Mouse (Mus musculus): ENCODE data around the gene Ucp3. TPM values are rescaled to one million over a fixed set of nuclear protein-coding genes. Genes with fewer than 3 reads are reported as not detected.
"Not testable (repeated sequence)": the region's sequence is repeated elsewhere in the genome, so short reads cannot be mapped to it uniquely, and the experiment has no call there.

The Ucp3 gene
- polyA plus RNA-seq, 1 experiment from 2014 or later: 1.4 TPM

DNA sequence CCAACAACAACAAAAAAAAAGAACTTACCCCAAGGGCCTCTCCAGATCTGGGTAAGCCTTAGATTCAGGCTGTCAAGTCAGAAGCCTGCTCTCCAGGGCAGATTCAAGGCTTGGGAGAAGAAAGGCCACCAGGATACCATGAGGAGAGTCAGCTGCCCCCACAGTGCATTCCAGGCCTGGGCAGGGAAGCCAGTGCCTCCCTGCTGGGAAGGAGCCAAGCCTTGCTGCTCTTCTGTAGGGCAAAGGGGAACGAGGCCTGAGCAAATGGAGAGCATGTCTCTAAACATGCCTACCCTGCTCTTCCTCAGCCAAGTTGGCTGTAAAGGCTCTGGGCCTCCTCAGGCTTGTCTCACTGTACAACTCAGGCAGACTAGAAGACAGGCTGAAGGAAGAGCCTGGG, 1.9 kb downstream of the Ucp3 start:
- Histone ChIP-seq H3K36me3 (ENCODE audit: control insufficient read depth, insufficient read depth, low read length) (no peaks in the 10 kb centered on the region), H3K4me3 (ENCODE audit: low read depth, low read length) (no peak overlapping the region), H3K27me3 (ENCODE audit: control insufficient read depth, insufficient read depth, low read length) (no peaks in the 10 kb centered on the region), H3K9ac (ENCODE audit: low read length) (no peak overlapping the region), H3K4me1 (replicated peaks; ENCODE audit: control insufficient read depth, insufficient read depth) (peaks cover 4% of the 10 kb centered on the region; the same call in 1 of the 2 replicates), H3K27ac (replicated peaks) (peak overlapping the region; percentile 72), H3K4me2 (replicated peaks; ENCODE audit: low read depth) (no peak overlapping the region), H3K9me3 (ENCODE audit: control insufficient read depth, low read length) (no peaks in the 10 kb centered on the region)
- WGBS: 16% methylated on average over 1 of the region's 1 CpGs
- DNase-seq (ENCODE audit: low spot score) (peak; percentile 84), ATAC-seq (ENCODE audit: low FRiP score, low TSS enrichment) (peak; percentile 83)
- TF ChIP-seq EP300 (optimal IDR thresholded peaks at IDR 0.05): no peak
- TF ChIP-seq CTCF (IDR thresholded peaks at IDR 0.05; ENCODE audit: low read depth): no peak

DNA sequence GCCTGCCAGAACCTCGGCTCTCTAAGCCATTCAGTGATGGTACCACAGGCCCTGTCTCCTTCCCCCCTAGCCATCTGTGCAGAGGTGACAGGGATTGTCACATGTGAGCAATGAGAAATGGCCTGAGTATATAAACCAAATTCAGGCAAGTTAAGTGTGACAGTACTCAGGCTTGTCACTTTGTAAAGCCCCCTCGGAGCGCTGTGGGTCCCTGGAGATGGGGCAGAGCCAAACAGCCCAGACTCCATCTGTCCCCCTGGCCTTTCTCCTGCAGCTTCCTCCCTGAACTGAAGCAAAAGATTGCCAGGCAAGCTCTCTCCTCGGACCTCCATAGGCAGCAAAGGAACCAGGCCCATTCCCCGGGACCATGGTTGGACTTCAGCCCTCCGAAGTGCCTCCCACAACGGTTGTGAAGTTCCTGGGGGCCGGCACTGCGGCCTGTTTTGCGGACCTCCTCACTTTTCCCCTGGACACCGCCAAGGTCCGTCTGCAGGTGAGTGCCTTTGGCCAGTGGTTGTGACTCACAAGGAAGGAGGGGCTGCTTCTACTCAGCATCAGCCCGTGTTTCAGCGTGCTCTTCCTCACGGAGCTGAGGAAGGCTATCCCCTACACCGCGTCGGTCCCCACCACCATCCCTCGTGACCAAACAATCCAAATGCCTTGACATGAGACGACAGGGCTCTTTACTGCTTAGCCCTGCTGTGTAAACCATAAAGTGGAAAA, 6.5 kb downstream of the Ucp3 start:
- Histone ChIP-seq H3K4me2 (replicated peaks; ENCODE audit: low read depth) (no peak overlapping the region), H3K9ac (ENCODE audit: low read length) (no peak overlapping the region), H3K27me3 (ENCODE audit: control insufficient read depth, insufficient read depth, low read length) (no peaks in the 10 kb centered on the region), H3K27ac (replicated peaks) (no peak overlapping the region), H3K9me3 (ENCODE audit: control insufficient read depth, low read length) (no peaks in the 10 kb centered on the region), H3K4me1 (replicated peaks; ENCODE audit: control insufficient read depth, insufficient read depth) (peaks cover 4% of the 10 kb centered on the region; the same call in 1 of the 2 replicates), H3K36me3 (ENCODE audit: control insufficient read depth, insufficient read depth, low read length) (no peaks in the 10 kb centered on the region), H3K4me3 (ENCODE audit: low read depth, low read length) (no peak overlapping the region)
- TF ChIP-seq CTCF (IDR thresholded peaks at IDR 0.05; ENCODE audit: low read depth) (no peak), EP300 (optimal IDR thresholded peaks at IDR 0.05) (no peak)
- DNase-seq (ENCODE audit: low spot score) (no peak), ATAC-seq (ENCODE audit: low FRiP score, low TSS enrichment) (peak; percentile 31; the same call in 1 of the 2 replicates)
- WGBS: 60% methylated on average over 20 of the region's 20 CpGs

DNA sequence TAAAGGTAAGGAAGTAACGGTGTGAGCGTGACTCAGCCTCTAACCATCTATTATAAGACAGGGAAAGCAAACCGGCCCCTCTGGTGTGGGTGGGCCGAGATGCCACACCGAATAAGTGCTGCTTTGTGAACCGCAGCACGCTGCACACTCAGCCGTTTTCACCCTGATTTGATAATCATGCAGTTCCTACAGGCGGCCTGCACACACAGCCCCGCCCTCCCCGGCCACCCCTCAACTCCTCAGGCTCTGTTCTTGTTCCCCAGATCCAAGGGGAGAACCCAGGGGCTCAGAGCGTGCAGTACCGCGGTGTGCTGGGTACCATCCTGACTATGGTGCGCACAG, 7.0 kb downstream of the Ucp3 start:
- WGBS: 54% methylated on average over 15 of the region's 15 CpGs
- ATAC-seq (ENCODE audit: low FRiP score, low TSS enrichment): peak; percentile 62

DNA sequence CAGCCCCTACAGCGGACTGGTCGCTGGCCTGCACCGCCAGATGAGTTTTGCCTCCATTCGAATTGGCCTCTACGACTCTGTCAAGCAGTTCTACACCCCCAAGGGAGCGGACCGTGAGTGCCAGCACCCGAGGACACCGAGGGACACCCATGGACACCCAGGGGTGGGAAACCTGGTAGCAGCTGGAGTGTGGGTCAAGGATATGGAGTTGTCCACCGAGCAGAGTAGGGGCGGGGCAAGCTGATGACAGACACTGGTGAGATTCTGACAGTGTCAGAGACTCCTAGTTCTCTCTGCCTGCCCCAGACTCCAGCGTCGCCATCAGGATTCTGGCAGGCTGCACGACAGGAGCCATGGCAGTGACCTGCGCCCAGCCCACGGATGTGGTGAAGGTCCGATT, 7.4 kb downstream of the Ucp3 start:
- Histone ChIP-seq H3K9ac (ENCODE audit: low read length) (no peak overlapping the region), H3K4me3 (ENCODE audit: low read depth, low read length) (no peak overlapping the region), H3K27me3 (ENCODE audit: control insufficient read depth, insufficient read depth, low read length) (no peaks in the 10 kb centered on the region), H3K9me3 (ENCODE audit: control insufficient read depth, low read length) (no peaks in the 10 kb centered on the region), H3K4me1 (replicated peaks; ENCODE audit: control insufficient read depth, insufficient read depth) (peaks cover under 1% of the 10 kb centered on the region; the same call in 1 of the 2 replicates), H3K27ac (replicated peaks) (no peak overlapping the region), H3K4me2 (replicated peaks; ENCODE audit: low read depth) (no peak overlapping the region), H3K36me3 (ENCODE audit: control insufficient read depth, insufficient read depth, low read length) (no peaks in the 10 kb centered on the region)
- no peak for ATAC-seq (ENCODE audit: low FRiP score, low TSS enrichment)
- TF ChIP-seq EP300 (optimal IDR thresholded peaks at IDR 0.05) (no peak), CTCF (IDR thresholded peaks at IDR 0.05; ENCODE audit: low read depth) (no peak)
- WGBS: 82% methylated on average over 17 of the region's 17 CpGs
- no peak for DNase-seq (ENCODE audit: low spot score)

More for the DNA sequence above, 7.0 kb downstream of the Ucp3 start:
- H3K27ac ChIP-seq (replicated peaks): no peak overlapping the region
- no peaks in the 10 kb centered on the region for H3K36me3 ChIP-seq (ENCODE audit: control insufficient read depth, insufficient read depth, low read length)
- peak; percentile 47 for DNase-seq (ENCODE audit: low spot score)
- H3K4me1 ChIP-seq (replicated peaks; ENCODE audit: control insufficient read depth, insufficient read depth): peaks cover 4% of the 10 kb centered on the region; the same call in 1 of the 2 replicates
- no peak overlapping the region for H3K9ac ChIP-seq (ENCODE audit: low read length)
- no peak for TF ChIP-seq EP300 (optimal IDR thresholded peaks at IDR 0.05)
- no peak for TF ChIP-seq CTCF (IDR thresholded peaks at IDR 0.05; ENCODE audit: low read depth)
- no peak overlapping the region for H3K4me3 ChIP-seq (ENCODE audit: low read depth, low read length)
- H3K27me3 ChIP-seq (ENCODE audit: control insufficient read depth, insufficient read depth, low read length): no peaks in the 10 kb centered on the region
- H3K9me3 ChIP-seq (ENCODE audit: control insufficient read depth, low read length): no peaks in the 10 kb centered on the region
- H3K4me2 ChIP-seq (replicated peaks; ENCODE audit: low read depth): no peak overlapping the region

DNA sequence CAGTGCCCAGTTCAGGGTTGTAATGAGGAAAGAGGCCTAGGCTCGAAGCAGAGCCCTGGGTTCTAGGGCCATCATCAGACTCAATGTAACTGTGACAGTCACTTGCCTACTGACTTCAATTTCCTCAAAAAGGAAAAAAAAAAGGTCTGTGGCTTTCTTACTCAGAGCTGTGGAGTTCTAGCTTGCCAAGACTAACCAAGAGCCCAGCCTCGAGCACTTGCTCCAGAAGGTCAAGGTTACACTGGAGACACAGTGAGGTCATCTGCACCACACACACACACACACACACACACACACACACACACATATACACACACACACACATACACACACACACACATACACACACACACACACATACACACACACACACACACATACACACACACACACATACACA, 9.3 kb downstream of the Ucp3 start:
- H3K27ac ChIP-seq (replicated peaks); H3K36me3 ChIP-seq (ENCODE audit: control insufficient read depth, insufficient read depth, low read length); H3K4me1 ChIP-seq (replicated peaks; ENCODE audit: control insufficient read depth, insufficient read depth); H3K4me2 ChIP-seq (replicated peaks; ENCODE audit: low read depth); ATAC-seq (ENCODE audit: low FRiP score, low TSS enrichment); H3K4me3 ChIP-seq (ENCODE audit: low read depth, low read length); DNase-seq (ENCODE audit: low spot score); H3K9me3 ChIP-seq (ENCODE audit: control insufficient read depth, low read length); H3K9ac ChIP-seq (ENCODE audit: low read length); H3K27me3 ChIP-seq (ENCODE audit: control insufficient read depth, insufficient read depth, low read length): not testable (repeated sequence)
- 74% methylated on average over 2 of the region's 2 CpGs for WGBS

DNA sequence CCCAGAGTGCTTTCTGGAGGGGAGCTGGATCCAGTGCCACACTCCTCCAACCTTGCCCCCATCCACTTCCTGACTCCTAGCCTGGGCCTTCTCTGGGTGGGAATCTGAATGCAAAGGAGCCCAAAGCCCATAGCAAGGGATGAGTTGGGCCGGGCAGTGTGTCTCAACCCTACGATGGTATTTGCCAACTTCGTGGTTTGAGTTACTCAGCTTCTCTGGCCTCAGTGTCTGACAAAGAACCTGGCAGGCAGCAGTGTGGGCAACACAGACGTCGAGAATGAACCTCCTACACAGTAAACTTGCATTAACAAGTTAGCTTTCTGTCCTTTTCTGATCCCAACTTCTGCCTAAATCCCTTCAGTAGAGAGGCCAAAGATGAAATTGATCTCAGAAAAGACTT, 11.7 kb downstream of the Ucp3 start:
- no peak for ATAC-seq (ENCODE audit: low FRiP score, low TSS enrichment)
- WGBS: 69% methylated on average over 5 of the region's 5 CpGs
- no peaks in the 10 kb centered on the region for H3K27me3 ChIP-seq (ENCODE audit: control insufficient read depth, insufficient read depth, low read length)
- TF ChIP-seq EP300 (optimal IDR thresholded peaks at IDR 0.05): no peak
- no peak for TF ChIP-seq CTCF (IDR thresholded peaks at IDR 0.05; ENCODE audit: low read depth)
- H3K27ac ChIP-seq (replicated peaks): no peak overlapping the region
- H3K4me3 ChIP-seq (ENCODE audit: low read depth, low read length): no peak overlapping the region
- H3K9me3 ChIP-seq (ENCODE audit: control insufficient read depth, low read length): no peaks in the 10 kb centered on the region
- H3K4me1 ChIP-seq (replicated peaks; ENCODE audit: control insufficient read depth, insufficient read depth): no peaks in the 10 kb centered on the region
- no peak overlapping the region for H3K4me2 ChIP-seq (replicated peaks; ENCODE audit: low read depth)
- no peak for DNase-seq (ENCODE audit: low spot score)
- no peak overlapping the region; the same call in 1 of the 2 replicates for H3K9ac ChIP-seq (ENCODE audit: low read length)
- no peaks in the 10 kb centered on the region for H3K36me3 ChIP-seq (ENCODE audit: control insufficient read depth, insufficient read depth, low read length)
